Mouse (Mus musculus) kidney, adult 2 months (tissue): ENCODE data around the gene Egln1.
A peak's percentile ranks its signal among the peaks of the same experiment; 100 is the strongest.

Source experiments
- CTCF ChIP-seq: fragments of 200-500 bp; conservative IDR thresholded peaks from 2 replicates; pipeline ENCODE4 v1.5.1; 2011; ENCODE audit warnings: low read depth, mild to moderate bottlenecking, control low read depth, low read length, moderate library complexity, mixed read lengths; ENCODE audit not compliant: insufficient read depth, insufficient read length
- POLR2A ChIP-seq: fragments of 200-500 bp; IDR thresholded peaks from one replicate; pipeline ENCODE4 v1.6.1; 2011; ENCODE audit warnings: low read depth, low read length, control low read depth

DNA sequence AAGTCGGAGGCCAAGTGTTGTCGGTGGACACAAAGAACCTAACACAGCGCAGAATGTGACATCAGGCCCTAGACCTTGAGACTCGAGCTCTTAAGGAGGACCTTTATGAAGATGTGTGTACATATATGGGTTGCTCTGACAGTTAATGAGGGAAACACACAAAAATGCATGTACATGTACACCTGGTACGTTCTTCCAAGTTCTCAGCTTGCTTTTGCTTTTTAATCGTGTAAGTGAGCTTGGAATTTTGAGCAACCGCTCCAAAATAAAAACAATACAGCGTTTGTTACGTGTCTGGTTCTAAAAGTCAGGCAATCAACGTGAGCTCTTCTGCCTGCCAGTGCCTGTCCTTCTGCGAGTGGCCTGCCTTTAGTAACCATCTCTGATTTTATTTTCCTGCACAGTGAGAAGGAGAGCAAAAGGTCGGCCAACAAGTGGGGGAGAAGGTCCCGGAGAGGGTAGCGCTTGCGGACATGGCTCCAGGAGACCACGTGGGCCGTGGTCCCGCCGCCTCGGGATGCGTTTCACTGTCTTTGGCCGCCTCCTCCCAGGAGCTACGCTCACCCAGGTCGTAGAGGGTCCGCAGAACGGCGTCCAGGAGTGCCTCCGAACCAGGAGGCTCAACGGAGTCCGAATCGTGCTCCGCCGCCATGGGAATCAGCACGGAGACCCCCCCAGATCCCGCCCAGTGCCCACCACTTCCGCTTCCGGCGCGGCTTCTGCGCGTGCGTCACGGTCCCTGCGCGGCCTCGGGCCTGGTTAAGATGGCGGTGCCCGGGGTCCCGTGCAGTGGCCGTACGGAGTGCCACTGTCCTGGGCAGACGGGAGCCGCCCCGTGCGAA, 86.6 kb downstream of the Egln1 start, which contains the start of the genes Gnpat and 2810004N23Rik:
- TF ChIP-seq CTCF (no peak), POLR2A (peak; percentile 58)
